Mouse (Mus musculus): Measurements from ENCODE around the gene Padi4.

GRCm38 (mm10) chr4:140755811-140756210, 18.2 kb downstream of the Padi4 start:
- TF ChIP-seq CTCF (IDR thresholded peaks at IDR 0.05; ENCODE audit: control insufficient read depth, insufficient read depth, insufficient read length) (no peak), MAX (IDR thresholded peaks at IDR 0.05) (no peak), FOSL1 (IDR thresholded peaks at IDR 0.05; ENCODE audit: insufficient read depth, low read length, poor library complexity, severe bottlenecking) (no peak), USF1 (IDR thresholded peaks at IDR 0.05; ENCODE audit: low read depth) (no peak), MYOD1 (IDR thresholded peaks at IDR 0.05; ENCODE audit: control insufficient read depth, insufficient read length, low read depth) (no peak)
